Mouse (Mus musculus): ENCODE measurements around the gene Xndc1.
"Not testable (repeated sequence)": the region's sequence is repeated elsewhere in the genome, so short reads cannot be mapped to it uniquely, and the experiment has no call there.

Xndc1 gene

GRCm38 (mm10) chr7:102065046-102065891, at the start of gene Xndc1, which contains the start of the genes Rnf121 and Xntrpc:
Xndc1 (plus strand) TSS chr7:102065511.
Rnf121 (minus strand) TSS chr7:102065469.
Xntrpc (plus strand) TSS chr7:102065713.
- peak; percentile 84 for DNase-seq (ENCODE audit: low read depth, low spot score)

- DNase-seq (ENCODE audit: low read depth, low spot score), result no peak
Observed at GRCm38 (mm10) chr7:102016936-102017335, 48.4 kb upstream of the Xndc1 start.

GRCm38 (mm10) chr7:102017452-102017851, 47.9 kb upstream of the Xndc1 start:
- no peak for DNase-seq (ENCODE audit: low read depth, low spot score)

DNA sequence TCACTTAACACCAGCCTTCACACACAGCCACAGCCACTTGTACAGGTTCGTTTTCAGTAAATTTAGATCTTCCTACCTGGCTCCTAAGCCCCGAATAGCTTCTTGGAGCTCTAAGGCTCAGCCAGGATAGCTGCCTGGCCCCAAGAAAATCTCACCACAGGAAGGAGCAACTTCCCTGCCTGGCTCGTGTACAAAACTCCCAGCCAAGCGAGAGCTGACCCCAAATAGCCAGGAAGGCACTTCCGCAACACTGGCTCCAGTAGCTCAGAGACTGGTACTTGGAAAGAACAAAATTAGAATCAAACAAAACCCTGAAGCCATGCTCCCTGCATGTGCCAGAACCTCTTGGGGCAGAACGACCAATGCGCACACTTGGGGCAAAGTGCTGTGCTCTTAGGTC, 47.3 kb upstream of the Xndc1 start:
- no peak for DNase-seq (ENCODE audit: low read depth, low spot score)

GRCm38 (mm10) chr7:102018590-102018989, 46.7 kb upstream of the Xndc1 start, which contains the start of gene Il18bp:
Il18bp (minus strand) TSS chr7:102018690.
- DNase-seq (ENCODE audit: low read depth, low spot score), result no peak

- DNase-seq (ENCODE audit: low read depth, low spot score), result no peak
Observed at GRCm38 (mm10) chr7:102019362-102019761, 45.9 kb upstream of the Xndc1 start.

DNA sequence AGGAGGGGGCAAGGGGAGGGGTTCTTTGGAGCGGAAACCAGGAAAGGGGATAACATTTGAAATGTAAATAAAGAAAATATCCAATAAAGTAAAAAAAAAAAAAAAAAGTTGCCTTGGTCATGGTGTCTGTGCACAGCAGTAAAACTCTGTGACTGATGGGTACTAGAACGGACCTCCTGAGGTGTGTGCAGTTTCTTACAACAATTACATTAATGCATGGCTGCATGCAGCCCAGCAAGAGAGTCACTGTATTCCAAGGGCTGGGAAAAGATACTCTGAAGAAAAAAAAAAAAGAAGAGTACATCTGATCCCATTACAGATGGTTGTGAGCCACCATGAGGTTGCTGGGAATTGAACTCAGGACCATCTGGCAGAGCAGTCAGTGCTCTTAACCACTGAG, 44.4 kb upstream of the Xndc1 start:
- DNase-seq (ENCODE audit: low read depth, low spot score), result not testable (repeated sequence)

DNA sequence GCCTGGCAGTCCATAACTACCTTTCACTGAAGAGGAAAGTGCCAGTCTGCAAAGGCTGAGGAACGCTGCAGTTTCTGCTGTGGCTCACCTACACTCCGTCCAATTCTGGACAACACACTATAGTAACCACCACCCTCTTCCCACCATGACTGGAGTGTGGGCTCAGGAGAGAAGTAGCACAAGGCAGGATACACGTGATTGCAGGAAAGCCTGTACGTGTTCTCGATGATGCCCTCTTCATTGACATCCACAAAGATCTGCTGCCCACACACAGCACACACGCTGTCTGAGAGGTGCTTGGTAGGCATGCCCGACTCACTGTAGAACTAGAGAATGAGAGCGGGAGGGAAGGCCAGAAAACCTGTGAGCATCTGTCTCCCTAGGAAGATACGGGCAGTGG, 41.5 kb upstream of the Xndc1 start:
- DNase-seq (ENCODE audit: low read depth, low spot score), result no peak

DNA sequence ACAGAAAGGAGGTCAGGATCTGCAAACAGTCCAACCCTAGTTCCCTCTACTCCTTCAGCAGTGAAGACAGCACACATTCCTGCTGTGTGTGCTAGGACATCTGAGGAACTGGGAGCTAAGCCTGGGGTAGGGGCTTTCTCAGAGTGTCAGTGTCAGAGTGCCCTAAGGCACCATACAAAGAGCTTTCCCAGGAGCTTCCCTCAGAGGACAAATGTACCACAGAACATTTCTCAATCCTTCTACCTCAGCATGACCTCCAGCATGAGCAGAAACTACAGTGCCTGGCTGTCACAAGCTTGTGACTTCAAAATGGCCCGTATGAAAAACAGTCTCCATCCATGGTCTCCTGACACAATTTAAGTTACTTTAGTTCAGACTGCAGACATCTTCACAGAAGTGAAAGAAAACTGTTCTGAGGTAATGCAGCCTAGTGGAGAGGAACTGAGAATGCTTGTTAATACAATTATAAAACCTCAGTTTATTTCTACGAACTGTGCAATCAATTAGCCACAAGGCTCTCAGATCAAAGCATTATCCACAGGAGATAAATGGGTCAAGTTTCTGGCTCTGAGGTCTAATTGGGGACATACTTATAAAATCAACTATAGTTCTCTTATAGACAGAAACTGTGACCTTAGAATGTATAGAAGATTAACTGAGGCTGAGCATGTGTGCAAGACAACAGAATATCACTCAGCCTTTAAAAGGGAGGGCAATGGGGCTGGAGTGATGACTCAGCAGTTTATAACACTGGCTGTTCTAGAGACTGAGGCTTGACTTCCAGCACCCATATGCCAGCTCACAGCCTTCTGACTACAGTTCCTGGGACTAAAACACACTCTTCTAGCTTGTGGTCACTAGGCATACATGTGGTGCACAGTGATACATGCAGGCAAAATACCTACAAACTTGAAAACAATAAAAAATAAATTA, 39.9 kb upstream of the Xndc1 start:
- DNase-seq (ENCODE audit: low read depth, low spot score), result no peak

GRCm38 (mm10) chr7:102034904-102035303, 30.4 kb upstream of the Xndc1 start:
- DNase-seq (ENCODE audit: low read depth, low spot score), result no peak

- no peak for DNase-seq (ENCODE audit: low read depth, low spot score)
Observed at GRCm38 (mm10) chr7:102035534-102035933, 29.8 kb upstream of the Xndc1 start.

DNA sequence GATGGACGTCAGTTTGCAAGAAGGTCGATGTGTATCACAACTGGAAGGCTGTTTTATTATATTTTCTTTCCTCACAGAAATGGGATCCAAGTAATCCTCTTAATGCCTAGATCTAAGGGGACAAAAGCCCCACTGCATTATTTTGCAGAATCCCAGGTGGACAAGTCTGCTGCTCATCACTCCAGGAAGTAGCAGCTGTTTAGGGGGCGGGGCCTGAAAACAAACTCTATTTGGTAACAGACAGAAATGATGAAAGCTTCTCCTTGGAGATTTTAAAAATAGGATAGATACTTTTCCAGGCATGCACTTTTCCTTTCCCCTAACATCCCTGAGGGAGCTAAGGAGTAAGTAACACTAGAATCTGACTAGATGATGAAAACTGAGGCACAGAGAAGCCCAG, 28.0 kb upstream of the Xndc1 start:
- DNase-seq (ENCODE audit: low read depth, low spot score), result no peak

DNA sequence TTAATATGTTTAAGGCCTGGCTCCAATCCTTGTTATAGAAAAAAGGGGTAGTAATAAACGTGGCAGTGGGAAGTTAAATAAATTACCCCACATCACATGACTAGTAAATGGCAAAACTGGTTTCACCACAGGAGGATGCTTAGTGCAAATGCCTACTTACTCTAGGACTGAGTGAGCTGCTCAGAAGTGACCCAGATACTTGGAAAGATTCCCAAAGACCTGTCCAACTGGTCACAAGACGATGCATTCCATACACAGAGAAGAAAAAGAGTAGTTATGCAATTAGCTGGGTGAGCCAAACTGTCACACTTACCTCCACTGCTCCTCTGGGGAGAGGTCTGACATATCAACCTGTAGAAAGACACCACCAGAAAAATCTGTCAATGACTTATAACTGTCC, 23.0 kb upstream of the Xndc1 start:
- no peak for DNase-seq (ENCODE audit: low read depth, low spot score)

GRCm38 (mm10) chr7:102048524-102048923, 16.8 kb upstream of the Xndc1 start:
- DNase-seq (ENCODE audit: low read depth, low spot score), result not testable (repeated sequence)

- DNase-seq (ENCODE audit: low read depth, low spot score), result no peak
Observed at GRCm38 (mm10) chr7:102061353-102061752, 4.0 kb upstream of the Xndc1 start.

DNA sequence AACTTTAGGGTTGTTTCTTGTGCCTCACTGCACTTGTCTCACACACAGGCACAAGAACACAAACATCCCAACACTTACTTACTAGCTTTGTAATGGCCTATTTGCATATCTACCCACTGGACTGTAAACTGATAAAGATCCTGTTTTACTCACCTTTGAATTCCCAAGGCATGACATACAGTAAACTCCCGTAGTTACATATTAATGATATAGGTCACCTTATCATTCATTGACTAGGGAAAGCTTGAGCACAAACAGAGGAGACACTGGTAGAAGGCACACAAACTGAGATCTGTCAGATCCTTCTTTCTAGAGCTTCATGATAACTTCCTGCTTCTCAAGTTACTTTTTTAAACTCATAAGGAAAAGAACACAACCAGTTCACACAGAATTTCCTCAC, 3.1 kb upstream of the Xndc1 start:
- DNase-seq (ENCODE audit: low read depth, low spot score), result no peak

- no peak for DNase-seq (ENCODE audit: low read depth, low spot score)
Observed at GRCm38 (mm10) chr7:102063891-102064290, 1.4 kb upstream of the Xndc1 start.

GRCm38 (mm10) chr7:102064655-102065045, 661 bp upstream of the Xndc1 start:
- DNase-seq (ENCODE audit: low read depth, low spot score), result no peak

DNA sequence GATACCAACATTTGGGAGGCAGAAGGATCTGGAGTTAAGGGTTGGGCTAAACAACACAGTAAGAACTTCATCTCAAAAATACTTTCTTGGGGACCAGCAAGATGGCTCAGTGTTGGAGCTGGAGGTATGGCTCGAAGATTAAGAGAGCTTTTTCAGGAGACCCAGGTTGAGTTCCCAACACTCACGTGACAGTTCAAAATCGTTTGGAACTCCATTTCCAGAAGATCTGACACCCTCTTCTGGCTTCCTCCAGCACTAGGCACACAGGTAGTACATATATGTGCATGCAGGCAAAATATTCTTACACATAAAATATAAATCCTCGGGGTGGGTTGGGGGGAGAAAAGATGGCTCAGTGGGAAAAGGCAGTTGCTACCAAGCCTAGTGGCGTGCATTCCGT, 1.1 kb downstream of the Xndc1 start:
- no peak for DNase-seq (ENCODE audit: low read depth, low spot score)

GRCm38 (mm10) chr7:102076714-102077296, 11.5 kb downstream of the Xndc1 start:
- no peak for DNase-seq (ENCODE audit: low read depth, low spot score)

- DNase-seq (ENCODE audit: low read depth, low spot score), result no peak
Observed at GRCm38 (mm10) chr7:102078517-102078916, 13.2 kb downstream of the Xndc1 start.

GRCm38 (mm10) chr7:102080311-102080710, 15.0 kb downstream of the Xndc1 start:
- no peak for DNase-seq (ENCODE audit: low read depth, low spot score)

Measured in retina, postnatal 7 days (tissue).